Mouse (Mus musculus): Measurements from ENCODE around the gene Bmp6. TPM values are rescaled to one million over a fixed set of nuclear protein-coding genes. Genes with fewer than 3 reads are reported as not detected.

The Bmp6 gene
- total RNA-seq (2015; ENCODE audit: low replicate concordance) (0.38 TPM in 1 of 2 replicates, not detected in the other), total RNA-seq (2017; ENCODE audit: low replicate concordance) (not detected in 2 replicates)

DNA sequence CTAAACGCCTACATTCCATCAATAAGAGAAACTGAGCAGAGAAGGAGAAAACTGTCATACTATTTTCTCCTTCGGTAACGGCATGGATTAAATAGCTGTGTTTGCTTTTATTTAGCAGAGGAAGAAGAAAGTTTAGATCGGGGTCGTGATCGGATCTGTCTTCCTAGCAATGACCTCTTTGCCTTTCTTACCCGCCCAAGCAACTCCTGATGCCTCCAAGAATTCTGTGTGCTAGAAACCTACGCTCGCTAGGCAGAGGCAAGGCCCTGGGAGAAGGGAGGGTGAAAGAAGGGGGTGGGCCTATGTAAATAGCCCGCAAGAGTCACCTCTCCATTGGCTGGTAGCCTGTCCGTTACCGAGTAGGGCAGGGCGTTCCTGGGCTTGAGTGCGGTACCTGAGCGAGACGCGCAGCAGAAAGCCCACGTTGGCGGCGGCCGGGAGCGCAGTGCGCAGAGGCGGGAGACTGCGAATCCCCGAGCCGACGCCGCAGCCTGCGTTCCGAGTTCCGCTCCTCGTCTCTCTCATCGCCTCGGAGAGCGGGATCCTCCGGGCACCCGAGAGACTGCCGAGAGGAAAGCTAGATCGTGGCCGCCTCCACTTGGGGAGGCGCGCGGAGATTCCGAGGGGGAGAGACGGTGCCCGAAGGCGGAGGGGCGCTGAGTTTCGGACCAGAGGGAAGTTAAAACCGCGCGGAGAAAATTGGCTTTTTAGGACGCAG is at the start of gene Bmp6:
Gene Bmp6, plus strand, starts transcription at position 395 of the 718 bp plus-strand sequence.
- ATAC-seq (replicated peaks; ENCODE audit: low FRiP score, poor library complexity, severe bottlenecking), result no peak

DNA sequence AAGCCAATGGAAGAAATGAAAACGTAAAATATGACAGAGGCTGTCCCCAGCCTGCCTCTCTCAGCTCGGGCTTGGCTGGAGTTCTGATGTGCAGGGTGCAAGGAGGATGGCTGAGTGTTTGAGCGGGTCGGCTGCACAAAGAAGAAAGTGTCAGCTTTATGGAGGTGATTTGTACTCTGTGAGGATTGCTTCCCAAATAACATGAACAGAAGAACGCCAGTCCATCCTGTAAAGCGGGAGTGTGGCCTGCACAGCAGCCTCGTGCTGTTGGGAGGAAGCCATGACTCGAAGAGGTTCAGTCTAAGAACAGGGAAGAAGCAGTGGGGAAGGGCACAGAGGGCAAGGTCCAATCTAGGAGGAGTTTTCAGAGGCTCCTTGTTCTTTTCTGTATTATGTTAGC is 48.7 kb upstream of the Bmp6 start:
- no peak for ATAC-seq (replicated peaks; ENCODE audit: low FRiP score, poor library complexity, severe bottlenecking)

GRCm38 (mm10) chr13:38296601-38297000 is 48.3 kb upstream of the Bmp6 start:
- no peak for ATAC-seq (replicated peaks; ENCODE audit: low FRiP score, poor library complexity, severe bottlenecking)

DNA sequence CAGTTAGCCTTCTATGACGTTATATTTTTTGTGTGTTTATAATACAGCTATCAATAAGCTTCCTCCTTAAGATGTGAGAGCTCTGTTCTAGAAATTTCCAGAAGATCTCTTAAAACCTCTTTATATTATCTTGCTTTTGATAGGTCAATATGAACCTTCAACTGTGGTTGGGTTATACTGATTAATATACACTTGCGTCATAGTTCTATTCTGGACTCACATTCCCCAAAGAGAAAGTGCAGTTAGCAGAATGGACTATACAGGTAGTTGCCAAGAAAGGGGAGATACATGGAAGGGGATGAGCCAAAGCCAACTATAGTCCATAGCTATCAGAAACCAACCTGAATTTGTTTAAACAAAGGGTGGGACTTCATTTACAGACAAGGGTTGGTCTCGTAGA is 33.8 kb upstream of the Bmp6 start:
- ATAC-seq (replicated peaks; ENCODE audit: low FRiP score, poor library complexity, severe bottlenecking), result no peak

DNA sequence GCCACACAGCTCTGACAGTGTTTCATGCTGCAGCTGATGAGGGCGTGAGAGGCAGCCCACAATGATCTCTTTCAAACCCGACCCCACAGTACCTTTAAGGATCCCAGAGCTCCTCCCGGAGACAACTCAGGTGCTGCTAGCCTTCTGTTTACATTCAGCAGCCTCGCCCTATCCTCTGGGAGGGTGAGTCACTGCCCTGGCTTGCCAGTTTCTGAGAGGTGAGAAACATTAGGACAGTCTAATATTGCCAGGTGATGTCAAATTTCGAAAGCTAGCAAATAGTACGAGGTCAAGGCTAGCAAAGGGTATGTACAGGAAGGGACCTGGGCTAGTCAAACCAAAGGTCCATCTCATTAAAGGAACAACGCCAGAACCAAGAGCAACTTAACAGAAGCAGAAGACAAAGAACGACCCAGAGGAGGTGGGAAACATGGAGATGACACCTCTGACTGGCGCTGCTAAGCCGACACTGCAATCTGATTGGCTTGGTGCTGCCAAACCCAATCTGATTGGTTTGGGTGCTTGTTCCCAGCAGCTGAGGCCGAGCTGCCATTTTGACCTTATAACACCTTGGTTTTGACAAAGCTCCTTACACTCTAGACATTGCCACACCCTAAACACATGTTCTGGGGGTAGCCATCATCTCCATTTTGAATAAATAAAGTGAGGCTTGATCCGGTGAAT is 32.4 kb upstream of the Bmp6 start:
- ATAC-seq (replicated peaks; ENCODE audit: low FRiP score, poor library complexity, severe bottlenecking), result no peak

GRCm38 (mm10) chr13:38314590-38314989 is 30.3 kb upstream of the Bmp6 start:
- ATAC-seq (replicated peaks; ENCODE audit: low FRiP score, poor library complexity, severe bottlenecking), result no peak

- ATAC-seq (replicated peaks; ENCODE audit: low FRiP score, poor library complexity, severe bottlenecking), result no peak
These were observed 26.5 kb upstream of the Bmp6 start for GRCm38 (mm10) chr13:38318418-38318817.

DNA sequence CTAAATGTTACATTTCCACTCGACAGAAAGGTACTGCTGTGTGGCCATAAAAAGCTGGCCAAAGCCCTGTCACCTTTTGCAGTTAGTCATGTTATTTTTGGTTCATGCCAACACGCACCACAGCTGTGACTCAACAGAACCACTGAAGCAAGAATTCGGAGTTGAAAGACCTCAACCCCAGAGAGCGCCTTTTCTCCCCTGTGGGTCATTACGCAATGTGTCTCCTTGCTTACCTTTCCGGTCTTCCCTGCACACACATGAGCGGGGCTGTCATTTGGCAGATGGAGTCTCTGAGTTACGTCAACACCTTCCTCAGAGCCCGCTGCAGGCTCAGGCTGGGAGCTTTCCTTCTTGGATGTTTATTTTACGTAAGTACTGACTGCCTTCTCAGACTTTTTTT is 24.6 kb upstream of the Bmp6 start:
- ATAC-seq (replicated peaks; ENCODE audit: low FRiP score, poor library complexity, severe bottlenecking), result no peak

DNA sequence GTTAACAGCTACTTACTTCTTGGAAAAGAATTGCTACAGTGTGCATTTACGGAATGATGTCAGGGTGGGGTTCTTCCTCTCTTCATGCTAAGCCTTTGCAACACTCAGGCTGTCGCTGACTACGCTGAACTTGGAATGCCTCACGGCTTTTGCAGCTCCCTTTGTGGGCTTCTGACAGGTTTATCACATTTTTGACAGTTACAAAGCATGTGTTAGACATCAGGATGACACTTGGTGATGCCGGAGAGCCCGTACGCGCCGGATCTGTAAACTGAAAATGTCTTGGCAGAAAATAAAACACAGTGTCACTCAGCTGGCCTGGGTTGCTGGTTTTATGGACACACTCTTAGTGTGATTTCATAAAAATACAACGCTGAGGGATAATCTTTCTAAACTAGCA is 20.5 kb upstream of the Bmp6 start:
- no peak for ATAC-seq (replicated peaks; ENCODE audit: low FRiP score, poor library complexity, severe bottlenecking)

GRCm38 (mm10) chr13:38327377-38327776 is 17.5 kb upstream of the Bmp6 start:
- ATAC-seq (replicated peaks; ENCODE audit: low FRiP score, poor library complexity, severe bottlenecking), result no peak

GRCm38 (mm10) chr13:38333496-38333895 is 11.4 kb upstream of the Bmp6 start:
- no peak for ATAC-seq (replicated peaks; ENCODE audit: low FRiP score, poor library complexity, severe bottlenecking)

DNA sequence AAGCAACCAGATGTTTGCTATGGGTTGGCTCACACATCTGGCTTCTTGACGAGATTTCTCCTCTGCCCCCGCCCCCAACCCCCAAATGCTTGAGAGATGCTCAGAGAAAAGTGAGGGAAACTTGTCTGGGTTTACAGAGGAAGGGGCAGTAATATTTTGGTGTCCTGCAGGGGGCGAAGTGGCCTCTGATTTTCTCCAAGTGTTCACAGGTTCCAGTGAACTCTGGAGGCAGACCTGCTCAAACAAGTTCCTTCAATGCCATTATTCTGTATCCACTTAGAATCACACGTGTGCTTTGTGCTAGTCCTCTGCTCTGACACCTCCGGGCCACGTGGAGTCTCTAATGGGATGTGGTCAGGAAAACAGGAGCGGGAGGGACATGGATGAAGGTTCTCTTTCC is 2.3 kb upstream of the Bmp6 start:
- ATAC-seq (replicated peaks; ENCODE audit: low FRiP score, poor library complexity, severe bottlenecking), result no peak

DNA sequence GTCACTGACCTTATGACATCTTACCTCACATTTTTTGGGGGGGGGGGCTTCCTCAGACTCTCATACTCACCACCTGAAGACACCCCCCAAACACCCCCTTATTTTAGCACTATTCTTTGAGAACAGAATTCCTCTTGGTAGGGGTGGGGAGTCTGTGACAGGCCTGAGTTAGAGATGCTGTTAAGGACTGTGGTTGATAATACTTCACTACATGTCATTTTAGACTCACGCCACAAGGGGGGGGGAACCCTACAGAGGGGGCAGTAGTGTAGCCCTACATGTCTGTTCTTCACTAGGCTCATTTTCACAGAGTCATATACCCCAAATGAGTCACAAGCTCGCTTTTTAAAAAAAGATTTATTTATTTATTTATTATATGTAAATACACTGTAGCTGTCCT is 1.7 kb upstream of the Bmp6 start:
- ATAC-seq (replicated peaks; ENCODE audit: low FRiP score, poor library complexity, severe bottlenecking), result no peak

DNA sequence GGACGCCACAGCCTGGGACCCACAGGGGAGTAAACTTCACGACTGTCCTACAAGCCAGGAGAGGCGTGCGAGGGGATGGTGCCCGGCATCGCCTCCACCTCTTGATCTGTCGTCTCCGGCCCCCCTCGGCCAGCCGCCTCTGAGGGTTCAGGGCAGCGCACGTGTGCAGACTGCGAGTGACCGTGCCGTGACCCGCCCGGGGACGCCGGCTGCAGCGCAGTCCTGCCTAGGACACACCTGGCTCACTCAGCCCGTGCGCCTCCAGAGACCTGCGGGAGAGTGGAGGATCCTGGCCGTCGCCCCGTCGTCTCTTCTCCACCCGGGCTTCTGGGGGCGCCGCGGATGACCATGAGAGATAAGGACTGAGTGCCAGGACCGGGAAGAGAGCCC is 519 bp downstream of the Bmp6 start:
- no peak for ATAC-seq (replicated peaks; ENCODE audit: low FRiP score, poor library complexity, severe bottlenecking)

DNA sequence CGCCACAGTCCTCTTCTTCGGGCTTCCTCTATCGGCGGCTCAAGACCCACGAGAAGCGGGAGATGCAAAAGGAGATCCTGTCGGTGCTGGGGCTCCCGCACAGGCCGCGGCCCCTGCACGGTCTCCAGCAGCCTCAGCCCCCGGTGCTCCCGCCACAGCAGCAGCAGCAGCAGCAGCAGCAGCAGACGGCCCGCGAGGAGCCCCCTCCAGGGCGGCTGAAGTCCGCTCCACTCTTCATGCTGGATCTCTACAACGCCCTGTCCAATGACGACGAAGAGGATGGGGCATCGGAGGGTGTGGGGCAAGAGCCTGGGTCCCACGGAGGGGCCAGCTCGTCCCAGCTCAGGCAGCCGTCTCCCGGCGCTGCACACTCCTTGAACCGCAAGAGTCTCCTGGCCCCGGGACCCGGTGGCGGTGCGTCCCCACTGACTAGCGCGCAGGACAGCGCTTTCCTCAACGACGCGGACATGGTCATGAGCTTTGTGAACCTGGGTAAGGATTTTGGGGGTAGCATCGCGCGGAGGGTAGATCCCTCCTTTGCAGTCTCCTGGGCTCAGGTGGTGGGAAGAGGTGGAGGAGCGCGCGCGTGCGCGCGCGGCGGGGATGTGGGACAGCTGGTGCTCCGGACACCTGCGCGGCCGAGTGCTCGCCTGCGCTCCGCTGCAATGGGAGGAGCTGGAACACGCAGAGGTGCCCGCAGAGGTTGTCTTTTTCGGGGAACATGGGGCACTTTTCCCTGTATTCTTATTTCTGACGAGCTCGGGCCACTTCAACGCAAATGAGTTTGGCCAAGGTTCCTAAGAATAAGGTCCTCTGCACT is 1.4 kb downstream of the Bmp6 start:
- no peak for ATAC-seq (replicated peaks; ENCODE audit: low FRiP score, poor library complexity, severe bottlenecking)

DNA sequence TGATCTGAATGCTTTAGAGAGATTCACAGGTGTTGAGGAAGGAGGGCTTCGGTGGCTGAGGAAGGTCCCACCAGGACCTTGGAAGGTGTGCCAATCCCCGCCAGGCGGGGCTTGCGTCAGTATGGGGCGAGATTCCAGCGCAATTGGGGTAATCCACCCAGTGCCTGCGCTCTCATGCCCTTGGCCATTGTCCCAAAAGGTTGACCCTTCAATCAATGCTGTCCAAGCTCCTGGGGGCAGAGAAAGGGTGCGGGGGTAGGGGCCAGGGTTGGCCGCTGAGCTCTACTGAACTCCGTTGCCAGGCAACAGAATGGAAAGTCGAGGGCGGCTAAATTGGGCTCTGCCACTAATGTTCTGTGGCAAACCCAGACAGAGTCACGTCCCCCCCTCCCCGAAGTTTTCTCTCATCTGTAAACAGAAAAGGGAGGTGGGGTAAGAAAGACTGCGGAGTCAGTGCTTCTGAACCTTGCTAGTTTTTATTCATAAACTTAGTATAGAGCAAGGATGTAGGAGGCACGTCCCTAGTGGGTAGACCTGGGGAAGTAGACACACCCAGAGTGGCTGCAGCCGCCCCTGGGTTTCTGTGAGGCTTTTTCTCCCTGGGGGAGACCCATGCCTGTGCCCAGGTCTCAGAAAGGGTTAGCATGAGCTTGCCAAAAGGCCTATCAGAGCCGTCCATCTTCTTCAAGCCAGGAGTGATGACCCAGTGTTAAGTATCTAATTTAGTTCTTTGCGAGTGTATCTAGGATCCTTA is 2.3 kb downstream of the Bmp6 start:
- no peak for ATAC-seq (replicated peaks; ENCODE audit: low FRiP score, poor library complexity, severe bottlenecking)

DNA sequence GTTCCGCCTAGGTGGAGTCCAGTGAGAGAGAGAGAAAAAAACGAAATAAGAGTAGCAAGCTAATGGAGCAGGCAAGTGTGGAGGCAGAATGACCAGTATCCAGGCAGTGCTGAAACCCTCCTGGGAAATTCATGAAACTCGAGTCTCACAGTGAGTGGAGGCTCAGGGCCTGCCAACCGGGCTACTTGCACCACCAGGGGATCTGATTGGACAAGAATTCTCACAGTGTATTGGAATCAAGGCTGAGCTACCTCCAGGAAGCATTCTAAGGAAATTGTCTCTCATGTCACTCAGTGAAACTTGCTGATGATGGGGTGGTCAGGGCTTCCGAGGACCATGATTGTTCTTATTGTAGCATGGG is 2.8 kb downstream of the Bmp6 start:
- no peak for ATAC-seq (replicated peaks; ENCODE audit: low FRiP score, poor library complexity, severe bottlenecking)

- ATAC-seq (replicated peaks; ENCODE audit: low FRiP score, poor library complexity, severe bottlenecking), result no peak
These were observed 4.1 kb downstream of the Bmp6 start for GRCm38 (mm10) chr13:38349046-38349445.

- ATAC-seq (replicated peaks; ENCODE audit: low FRiP score, poor library complexity, severe bottlenecking), result no peak
These were observed 4.9 kb downstream of the Bmp6 start for GRCm38 (mm10) chr13:38349818-38350217.

GRCm38 (mm10) chr13:38351996-38352395 is 7.1 kb downstream of the Bmp6 start:
- no peak for ATAC-seq (replicated peaks; ENCODE audit: low FRiP score, poor library complexity, severe bottlenecking)
